Mouse (Mus musculus) G1E (cell line): ENCODE data around the gene Pde4dip. TPM values are rescaled to one million over a fixed set of nuclear protein-coding genes. Genes with fewer than 3 reads are reported as not detected.

Experiments used
- ATAC-seq: 2 replicates; pipeline ENCODE4 v1.8.0; 2016; ENCODE audit warnings: mild to moderate bottlenecking; ENCODE audit not compliant: insufficient number of reproducible peaks, poor library complexity, low FRiP score, severe bottlenecking; ENCODE audit errors: extremely low read depth
- DNase-seq: peaks from one replicate; pipeline ENCODE4 v3.0.0; 2012; ENCODE audit warnings: low spot score
- H3K27me3 ChIP-seq: 2 replicates; pipeline ENCODE4 v1.6.1; 2012; ENCODE audit warnings: mild to moderate bottlenecking, low read length, inconsistent platforms; ENCODE audit not compliant: insufficient read depth
- H3K36me3 ChIP-seq: replicated peaks from 2 replicates; pipeline ENCODE3; 2012; ENCODE audit warnings: mild to moderate bottlenecking, inconsistent platforms
- H3K4me1 ChIP-seq: 2 replicates; pipeline ENCODE4 v1.6.1; 2012; ENCODE audit warnings: low read depth, low read length, inconsistent platforms, mixed read lengths; ENCODE audit not compliant: insufficient read depth
- H3K4me3 ChIP-seq: 2 replicates; pipeline ENCODE4 v1.5.1; 2012; ENCODE audit warnings: low read depth, mild to moderate bottlenecking, inconsistent platforms, low read length, moderate library complexity, mixed read lengths
- H3K9me3 ChIP-seq: replicated peaks from 2 replicates; pipeline ENCODE4 v1.6.1; 2012; ENCODE audit warnings: inconsistent platforms
- CTCF ChIP-seq: IDR thresholded peaks from 2 replicates; pipeline ENCODE4 v1.5.1; 2012; ENCODE audit warnings: low read depth, low read length, inconsistent platforms, mixed read lengths
- GATA1 ChIP-seq: IDR thresholded peaks from 2 replicates; pipeline ENCODE4 v1.6.1; 2012; ENCODE audit warnings: borderline replicate concordance, low read length, inconsistent platforms, mixed read lengths
- GATA2 ChIP-seq: IDR thresholded peaks from 2 replicates; pipeline ENCODE4 v1.6.1; 2012; ENCODE audit warnings: low read depth, low read length, inconsistent platforms, borderline replicate concordance
- POLR2AphosphoS5 ChIP-seq: IDR thresholded peaks from 2 replicates; pipeline ENCODE4 v1.6.1; 2012; ENCODE audit warnings: low read depth, low read length, inconsistent platforms; ENCODE audit not compliant: insufficient replicate concordance
- TAL1 ChIP-seq: conservative IDR thresholded peaks from 2 replicates; pipeline ENCODE4 v1.6.1; 2012; ENCODE audit warnings: low read depth, low read length, inconsistent platforms, mixed read lengths
- polyA plus RNA-seq: library from polyadenylated mRNA; stranded (reverse); fragments of >175 nt; gene quantifications from 2 replicates; pipeline ENCODE4 v1.2.3, GENCODE M21; 2012
- total RNA-seq, 2 experiments: library from RNA; stranded (forward) in 1 of 2; stranded (reverse) in 1 of 2; fragments of 200-1000 nt in 1 of 2; fragments of >200 nt in 1 of 2; fragmentation: Nextera tagmentation in 1 of 2; gene quantifications; 2 replicates each; pipeline ENCODE4 v1.2.3; 2014 to 2017

The Pde4dip gene
- total and polyA plus RNA-seq, 3 experiments, result 0.47 to 4.8 (median 2.7) TPM

DNA sequence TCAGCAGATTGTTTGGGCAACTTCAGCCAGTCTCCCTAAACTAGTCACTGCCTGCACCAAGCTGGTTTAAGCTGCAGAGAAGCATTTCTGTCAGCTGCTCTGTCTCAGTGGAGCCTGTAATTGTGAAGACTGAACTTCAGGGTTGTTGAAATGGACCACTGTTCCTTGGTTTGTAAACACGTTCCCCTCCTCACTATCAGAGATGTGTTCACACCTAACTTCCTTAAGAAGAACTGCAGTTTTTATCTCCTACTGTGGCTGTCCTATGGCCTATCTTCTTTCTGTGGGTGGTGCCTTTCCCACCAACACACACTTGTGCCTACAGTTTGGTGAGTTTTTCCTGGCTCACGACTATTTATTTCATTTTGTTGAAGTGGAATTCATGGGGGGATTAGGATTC lies 199.2 kb downstream of the Pde4dip start:
- no peaks in the 10 kb centered on the region for H3K27me3 ChIP-seq
- DNase-seq, result no peak
- no peaks in the 10 kb centered on the region for H3K9me3 ChIP-seq
- H3K4me3 ChIP-seq, result no peak overlapping the region
- H3K36me3 ChIP-seq, result no peaks in the 10 kb centered on the region
- no peak for ATAC-seq
- TF ChIP-seq CTCF, result no peak
- no peak for TF ChIP-seq POLR2AphosphoS5
- no peak for TF ChIP-seq GATA1
- TF ChIP-seq TAL1, result no peak
- TF ChIP-seq GATA2, result no peak
- H3K4me1 ChIP-seq, result no peaks in the 10 kb centered on the region

DNA sequence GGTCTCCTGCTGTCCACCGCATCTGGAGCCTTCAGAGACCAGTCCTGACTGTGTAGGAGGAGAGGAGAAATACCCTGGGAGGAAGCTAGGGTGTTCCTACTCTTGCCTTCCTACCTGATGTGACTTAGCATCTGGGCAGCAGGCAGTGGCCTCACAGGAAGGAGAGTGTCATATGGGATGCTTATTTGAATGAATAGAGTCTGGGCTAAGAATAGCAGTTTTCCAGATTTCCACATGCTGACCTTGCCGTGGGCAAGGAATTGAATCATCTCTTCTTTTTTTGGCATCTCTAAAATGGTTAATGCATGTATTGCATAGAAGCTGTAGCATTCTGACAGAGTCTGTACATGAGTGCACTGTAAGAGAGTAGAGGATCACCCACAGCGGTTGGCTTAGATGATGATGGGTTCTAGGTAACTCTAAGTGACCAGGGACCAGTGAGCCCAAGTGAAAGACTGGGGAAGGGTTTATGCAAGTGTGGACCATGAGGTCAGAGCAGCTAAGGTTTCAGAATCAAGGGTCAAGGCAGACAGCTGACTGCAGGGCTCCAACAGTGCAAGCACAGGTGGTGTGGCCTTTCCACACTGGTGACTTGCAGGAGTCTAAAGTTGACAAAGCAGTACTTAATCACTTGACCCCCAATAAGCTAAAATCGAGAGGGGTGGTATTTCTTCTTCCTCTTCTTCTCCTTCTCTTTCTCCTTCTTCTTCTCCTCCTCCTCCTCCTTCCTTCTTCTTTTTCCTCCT lies 202.0 kb downstream of the Pde4dip start:
- H3K4me3 ChIP-seq, result no peak overlapping the region
- no peaks in the 10 kb centered on the region for H3K4me1 ChIP-seq
- TF ChIP-seq POLR2AphosphoS5, result no peak
- TF ChIP-seq GATA1, result no peak
- TF ChIP-seq TAL1, result no peak
- no peak for TF ChIP-seq GATA2
- TF ChIP-seq CTCF, result no peak
- H3K27me3 ChIP-seq, result no peaks in the 10 kb centered on the region; the same call in 1 of the 2 replicates
- peak; percentile 8; the same call in 1 of the 2 replicates for ATAC-seq
- no peak for DNase-seq
- H3K36me3 ChIP-seq, result no peaks in the 10 kb centered on the region
- no peaks in the 10 kb centered on the region for H3K9me3 ChIP-seq

DNA sequence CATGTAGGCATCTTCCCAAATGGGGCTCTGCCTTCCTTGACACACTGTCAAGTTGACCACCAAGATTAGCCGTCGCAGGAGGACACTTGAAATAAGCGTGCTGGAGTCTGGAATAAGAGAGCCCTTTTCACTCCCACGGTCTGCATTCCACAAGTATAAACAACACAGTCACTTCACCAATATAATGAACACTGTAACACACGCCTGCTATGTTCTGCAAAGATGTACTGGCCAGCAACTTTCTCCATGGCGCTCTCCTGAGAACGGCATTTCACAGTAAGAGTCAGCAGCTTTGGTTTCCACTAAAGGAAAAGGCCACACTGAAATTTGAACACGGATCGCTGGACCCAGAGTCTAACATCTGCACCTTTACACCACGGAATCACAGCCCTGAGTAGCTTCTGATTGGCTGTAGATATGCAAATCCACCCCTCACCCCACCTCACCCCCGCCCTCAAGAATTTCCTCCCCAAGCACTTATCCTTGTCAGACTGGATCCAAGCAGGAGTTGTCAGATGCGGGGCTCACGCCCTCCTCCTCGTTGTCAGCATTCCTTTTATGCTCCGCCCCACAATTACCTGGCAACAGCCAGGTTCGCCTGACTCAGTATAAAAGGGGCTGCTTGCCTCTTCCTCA lies 204.8 kb downstream of the Pde4dip start:
- no peak for TF ChIP-seq TAL1
- TF ChIP-seq POLR2AphosphoS5, result no peak
- TF ChIP-seq CTCF, result no peak
- TF ChIP-seq GATA1, result no peak
- TF ChIP-seq GATA2, result no peak
- H3K4me3 ChIP-seq, result no peak overlapping the region
- ATAC-seq (no peak), DNase-seq (no peak)
- H3K27me3 ChIP-seq, result peaks cover 2% of the 10 kb centered on the region; the same call in 1 of the 2 replicates
- no peaks in the 10 kb centered on the region for H3K4me1 ChIP-seq
- no peaks in the 10 kb centered on the region for H3K36me3 ChIP-seq
- H3K9me3 ChIP-seq, result no peaks in the 10 kb centered on the region

DNA sequence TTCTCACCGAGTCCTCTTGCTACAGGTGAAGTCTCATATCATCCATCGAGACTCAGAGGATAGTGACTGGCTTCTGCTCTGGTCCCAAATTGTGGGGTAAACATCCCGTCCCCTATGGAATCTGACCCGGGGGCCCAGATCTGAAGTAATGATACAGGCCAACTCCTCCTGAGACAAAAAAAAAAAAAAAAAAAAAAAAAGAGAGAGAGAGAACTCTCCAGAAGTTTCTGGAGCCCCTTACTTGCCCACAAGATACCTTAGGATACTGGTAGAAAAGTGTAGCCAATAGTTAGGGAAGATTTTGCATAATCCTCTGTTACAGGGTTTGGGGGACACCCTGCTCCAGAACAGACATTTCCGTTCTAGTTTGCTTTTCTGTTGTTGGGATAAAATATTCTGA lies 205.9 kb downstream of the Pde4dip start:
- Histone ChIP-seq H3K9me3 (no peaks in the 10 kb centered on the region), H3K4me3 (no peak overlapping the region), H3K27me3 (peaks cover 2% of the 10 kb centered on the region; the same call in 1 of the 2 replicates), H3K4me1 (no peaks in the 10 kb centered on the region), H3K36me3 (no peaks in the 10 kb centered on the region)
- no peak for ATAC-seq
- no peak for TF ChIP-seq GATA2
- TF ChIP-seq CTCF, result no peak
- TF ChIP-seq POLR2AphosphoS5, result no peak
- TF ChIP-seq GATA1, result no peak
- no peak for TF ChIP-seq TAL1
- DNase-seq, result no peak

DNA sequence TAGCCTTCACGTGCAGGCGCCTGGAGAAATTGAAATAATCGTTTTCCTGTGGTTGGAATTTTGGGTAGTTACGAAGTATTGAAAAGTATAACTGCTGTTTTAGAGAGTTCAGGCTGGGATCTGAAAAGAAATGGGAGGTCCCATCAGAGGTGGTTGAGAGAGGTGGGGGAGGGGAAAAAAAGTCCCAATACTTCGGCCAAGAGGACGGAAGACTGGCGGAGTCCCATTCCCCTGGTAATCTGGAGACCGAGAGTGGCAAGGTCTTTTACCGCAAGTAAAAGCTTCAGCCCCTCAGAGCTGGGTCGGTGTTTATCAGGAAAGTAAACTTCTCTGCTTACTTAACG lies 206.4 kb downstream of the Pde4dip start:
- Histone ChIP-seq H3K9me3 (no peaks in the 10 kb centered on the region), H3K4me3 (no peak overlapping the region), H3K36me3 (no peaks in the 10 kb centered on the region), H3K27me3 (peaks cover 2% of the 10 kb centered on the region; the same call in 1 of the 2 replicates), H3K4me1 (no peaks in the 10 kb centered on the region)
- ATAC-seq, result no peak
- no peak for TF ChIP-seq CTCF
- DNase-seq, result no peak

DNA sequence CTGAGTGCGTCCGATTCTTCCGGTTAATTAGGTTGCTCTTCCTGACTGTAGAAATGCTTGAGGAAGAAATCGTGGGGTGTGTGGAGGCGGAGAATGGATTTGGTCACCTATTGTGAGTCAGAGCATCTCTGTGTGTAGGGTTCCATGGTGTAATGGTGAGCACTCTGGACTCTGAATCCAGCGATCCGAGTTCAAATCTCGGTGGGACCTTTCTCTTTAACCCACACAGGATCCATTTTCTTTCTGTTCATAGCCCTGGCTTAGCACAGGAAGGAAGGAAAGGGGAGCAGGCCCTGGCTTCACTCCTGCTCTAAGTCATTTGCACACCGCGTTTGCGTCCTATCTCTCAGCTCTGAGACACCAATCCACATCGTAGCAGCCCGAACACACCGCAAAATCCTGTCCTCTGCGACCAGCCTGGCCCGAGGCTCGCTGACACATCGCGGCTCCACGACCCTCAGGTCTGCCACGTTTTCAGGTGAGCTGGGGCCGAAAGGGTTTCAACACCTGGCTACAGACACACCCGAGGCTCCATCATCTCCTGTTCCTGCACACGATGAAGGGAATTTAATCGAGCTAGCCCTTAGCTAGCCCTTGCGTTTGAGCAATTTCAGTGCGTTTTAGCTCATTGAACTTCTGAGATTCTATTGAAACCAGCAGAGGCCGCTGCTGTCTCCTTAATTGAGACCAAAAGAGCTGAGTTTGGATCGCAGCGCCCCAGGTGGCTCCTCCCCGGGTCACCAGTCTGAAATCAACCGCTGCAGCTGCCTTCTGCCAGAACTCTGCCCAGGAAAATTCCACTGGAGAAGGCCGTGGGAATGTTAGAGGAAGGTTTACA lies 207.0 kb downstream of the Pde4dip start:
- ATAC-seq (no peak), DNase-seq (no peak)
- no peaks in the 10 kb centered on the region for H3K36me3 ChIP-seq
- no peaks in the 10 kb centered on the region for H3K9me3 ChIP-seq
- no peaks in the 10 kb centered on the region for H3K4me1 ChIP-seq
- H3K27me3 ChIP-seq, result peaks cover 2% of the 10 kb centered on the region; the same call in 1 of the 2 replicates
- H3K4me3 ChIP-seq, result no peak overlapping the region
- no peak for TF ChIP-seq TAL1
- TF ChIP-seq POLR2AphosphoS5, result no peak
- TF ChIP-seq GATA1, result no peak
- no peak for TF ChIP-seq CTCF
- no peak for TF ChIP-seq GATA2
